Mouse (Mus musculus): ENCODE data around the gene Il17rc.

- TF ChIP-seq CTCF (IDR thresholded peaks at IDR 0.05; ENCODE audit: low read depth, low read length), result no peak
- no peak for TF ChIP-seq POLR2A (IDR thresholded peaks at IDR 0.05; ENCODE audit: borderline replicate concordance, low read depth, low read length)
These were observed 52.2 kb downstream of the Il17rc start for GRCm38 (mm10) chr6:113523420-113523819.

Measured in bone marrow macrophage, adult 2 months (primary cell).